16 mouse cellular contexts compared by ENCODE assay signal in genomic region chr7:122329588-122329987, GRCm38 (mm10). TPM values are rescaled to one million over a fixed set of nuclear protein-coding genes. Genes with fewer than 3 reads are reported as not detected.
DNase-seq lines count a peak whose midpoint lies in the region; TF ChIP-seq lines count a peak whose summit lies in the region.
"Had no signal": no experiment of that assay in that cellular context is flagged by ENCODE, and none has a peak within 500 bp of the region (broad histone marks: within the 10 kb centered on the region; RNA-seq: fewer than 3 reads in every experiment).

No protein-coding gene starts in this region.

- no peak for TF ChIP-seq POLR2A in myocyte (IDR thresholded peaks at IDR 0.05; ENCODE audit: insufficient read length, low read depth)

- no peaks in the 10 kb centered on the region for H3K79me2 ChIP-seq in myocyte (ENCODE audit: control insufficient read depth, insufficient read depth)

- peak; percentile 10 to 12 for DNase-seq in heart, adult 9 months (ENCODE audit: low spot score in 2 of 2)
- no peak for DNase-seq in heart, postnatal 4 days
- DNase-seq in Muller cell, postnatal 12 days (ENCODE audit: inconsistent ontology term) = peak; percentile 73
- peak; percentile 50 to 61 for DNase-seq in cerebellum, postnatal 10 days
- DNase-seq in gastrocnemius, postnatal 10 days = no peak
- DNase-seq in frontal cortex, postnatal 10 days (ENCODE audit: low spot score in 2 of 2) = no peak
- DNase-seq: kidney, postnatal 4 days; lung, embryonic 14.5 days; right cerebral cortex, postnatal 25 days; thymus, postnatal 25 days had no signal

- no peak overlapping the region for H3K4me3 ChIP-seq in myocyte
- H3K4me3 ChIP-seq: heart, embryonic 13.5 days; hindbrain, embryonic 13.5 days; neural tube, embryonic 12.5 days; stomach, embryonic 15.5 days had no signal

- no peaks in the 10 kb centered on the region for H3K27me3 ChIP-seq in myocyte (ENCODE audit: control insufficient read depth, insufficient read depth, insufficient read length)
- H3K27me3 ChIP-seq: heart, embryonic 13.5 days; hindbrain, embryonic 13.5 days; neural tube, embryonic 12.5 days; stomach, embryonic 15.5 days had no signal

- no peak overlapping the region for H3ac ChIP-seq in myocyte (ENCODE audit: control insufficient read depth, insufficient read length)

- H3K36me3 ChIP-seq in myocyte (ENCODE audit: control insufficient read depth, insufficient read depth) = no peaks in the 10 kb centered on the region
- H3K36me3 ChIP-seq: heart, embryonic 13.5 days; hindbrain, embryonic 13.5 days; neural tube, embryonic 12.5 days; stomach, embryonic 15.5 days had no signal

- H3K4me2 ChIP-seq in myocyte (ENCODE audit: low read depth) = peak overlapping the region; percentile 12
- H3K4me2 ChIP-seq: heart, embryonic 13.5 days; hindbrain, embryonic 13.5 days; lung, embryonic 14.5 days; midbrain, embryonic 11.5 days; neural tube, embryonic 12.5 days; stomach, embryonic 15.5 days had no signal

TF ChIP-seq in myocyte, 11 proteins besides CTCF, POLR2A, EP300 and RAD21:
- no peak for TF ChIP-seq REST (IDR thresholded peaks at IDR 0.05; ENCODE audit: insufficient read depth, insufficient read length)
- peak; percentile 53 for TF ChIP-seq MAX (IDR thresholded peaks at IDR 0.05; ENCODE audit: low read depth)
- TF ChIP-seq MYOD1 (IDR thresholded peaks at IDR 0.05; ENCODE audit: control insufficient read depth in 1 of 3, insufficient read length in 2 of 3, low read depth in 2 of 3) = peak in 2 of 3 experiments; percentile 48 to 66
- TF ChIP-seq TCF12 (IDR thresholded peaks at IDR 0.05; ENCODE audit: insufficient read depth, poor library complexity, severe bottlenecking) = no peak
- no peak for TF ChIP-seq POLR2AphosphoS2 (IDR thresholded peaks at IDR 0.05; ENCODE audit: insufficient read length, low read depth)
- TF ChIP-seq TCF3 (IDR thresholded peaks at IDR 0.05; ENCODE audit: insufficient read length, low read depth) = no peak
- TF ChIP-seq SRF (IDR thresholded peaks at IDR 0.05; ENCODE audit: control insufficient read depth, insufficient read length, low read depth) = no peak
- no peak for TF ChIP-seq CEBPB (IDR thresholded peaks at IDR 0.05; ENCODE audit: insufficient read depth, poor library complexity, severe bottlenecking)
- TF ChIP-seq E2F4 (IDR thresholded peaks at IDR 0.05; ENCODE audit: insufficient read depth) = no peak
- peak; percentile 86 for TF ChIP-seq USF1 (IDR thresholded peaks at IDR 0.05; ENCODE audit: low read depth)
- TF ChIP-seq MYOG (IDR thresholded peaks at IDR 0.05; ENCODE audit: control insufficient read depth in 1 of 3, insufficient read depth in 1 of 3, insufficient read length in 2 of 3, low read depth in 2 of 3) = peak in 1 of 3 experiments; percentile 9

RNA-seq across cellular contexts. Expression of gene Prkcb, which starts 41.0 kb away (rescaled TPM):
- 1 to 10 TPM; 2.1 to 3.0 TPM for total RNA-seq in heart, postnatal 4 days (2021)
- 2.2 TPM for polyA plus RNA-seq in myocyte (2012; fragmentation: generic; extraction: Trizol)
- 1 to 10 TPM; 2.9 to 4.2 TPM for total RNA-seq in gastrocnemius, postnatal 10 days (2021)

Comparison
In these comparisons a context has a peak if more than half of its experiments do, and no peak if none do; other contexts are left out.
1. DNase-seq: peak in heart, adult 9 months (2 of 2), Muller cell, postnatal 12 days (single experiment) and cerebellum, postnatal 10 days (2 of 2); none in heart, postnatal 4 days (single experiment), gastrocnemius, postnatal 10 days (single experiment) and frontal cortex, postnatal 10 days (0 of 2).